ENCODE assay signal across 8 mouse cellular contexts in the genomic region with DNA sequence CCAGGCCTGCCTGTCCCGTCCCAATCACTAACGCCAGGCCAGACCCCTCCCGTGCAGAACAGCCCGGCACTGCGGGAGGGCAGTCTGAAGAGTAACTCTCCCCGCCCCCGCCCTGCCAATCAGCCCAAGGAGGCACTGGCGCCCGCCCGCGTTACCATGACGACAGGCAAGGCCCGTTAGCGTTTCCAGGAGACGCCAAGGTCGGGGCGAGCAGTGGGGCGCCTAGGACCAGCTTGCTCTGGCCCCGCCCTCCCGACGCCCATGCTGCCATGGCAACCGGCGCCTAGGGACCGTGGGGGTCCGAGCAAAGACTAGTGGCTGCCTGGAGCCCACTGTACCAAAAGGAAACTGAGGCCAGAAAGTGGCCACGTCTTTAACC. TPM values are rescaled to one million over a fixed set of nuclear protein-coding genes. Genes with fewer than 3 reads are reported as not detected.
DNase-seq lines count a peak whose midpoint lies in the region; ATAC-seq and TF ChIP-seq lines count a peak whose summit lies in the region.

No protein-coding gene starts in this region.

- 0 out of 2 replicates have a peak, but pooled peaks cover 3% of the 10 kb centered on the region for H3K4me1 ChIP-seq in cortical plate, adult 2 months (ENCODE audit: control insufficient read depth, insufficient read depth, low read length)
- no peaks in the 10 kb centered on the region; the same call in 1 of the 2 replicates for H3K4me1 ChIP-seq in intestine, postnatal 0 days (replicated peaks; ENCODE audit: control insufficient read depth, insufficient read depth, low read length)
- peaks cover 47% of the 10 kb centered on the region for H3K4me1 ChIP-seq in limb, embryonic 11.5 days (ENCODE audit: control insufficient read depth, insufficient read depth, low read length)
- peaks cover 82% of the 10 kb centered on the region for H3K4me1 ChIP-seq in midbrain, embryonic 10.5 days

- DNase-seq in ovary, postnatal 36 days (ENCODE audit: low spot score) = peak; percentile 91
- no peak for DNase-seq in ovary, postnatal 10 days (ENCODE audit: low spot score)
- peak; percentile 59 for DNase-seq in gastrocnemius, postnatal 25 days
- peak; percentile 95 for DNase-seq in limb, embryonic 11.5 days (ENCODE audit: low spot score)
- peak; percentile 97 for DNase-seq in midbrain, embryonic 10.5 days (ENCODE audit: low spot score)
- DNase-seq in spleen, postnatal 10 days (ENCODE audit: low spot score in 2 of 2) = peak; percentile 55 to 88

- peak overlapping the region; percentile 35 for H3K4me2 ChIP-seq in intestine, postnatal 0 days (replicated peaks; ENCODE audit: low read depth)
- H3K4me2 ChIP-seq in limb, embryonic 11.5 days (ENCODE audit: low read depth, severe bottlenecking) = peak overlapping the region; percentile 42

- 0 out of 2 replicates have a peak overlapping the region, but pooled peaks have one; percentile 38 for H3K27ac ChIP-seq in cortical plate, adult 2 months (ENCODE audit: insufficient read depth, low read length)
- H3K27ac ChIP-seq in intestine, postnatal 0 days (ENCODE audit: low read depth, low read length) = no peak overlapping the region; the same call in 1 of the 2 replicates
- peak overlapping the region; percentile 88 for H3K27ac ChIP-seq in limb, embryonic 11.5 days (replicated peaks; ENCODE audit: low read depth, low read length)
- peak overlapping the region; percentile 88 for H3K27ac ChIP-seq in midbrain, embryonic 10.5 days (replicated peaks)

- TF ChIP-seq POLR2A in cortical plate, adult 2 months (IDR thresholded peaks at IDR 0.05; ENCODE audit: extremely low read depth, insufficient read depth, low read length) = no peak

- H3K36me3 ChIP-seq in intestine, postnatal 0 days (ENCODE audit: control insufficient read depth, insufficient read depth) = peaks cover 14% of the 10 kb centered on the region; the same call in 1 of the 2 replicates
- H3K36me3 ChIP-seq in limb, embryonic 11.5 days (ENCODE audit: control insufficient read depth, insufficient read depth, low read length) = peaks cover 20% of the 10 kb centered on the region
- H3K36me3 ChIP-seq in midbrain, embryonic 10.5 days = peaks cover 38% of the 10 kb centered on the region

- H3K9ac ChIP-seq in intestine, postnatal 0 days (ENCODE audit: low read depth, low read length) = no peak overlapping the region
- no peak overlapping the region for H3K9ac ChIP-seq in limb, embryonic 11.5 days (ENCODE audit: low read length)

- H3K9me3 ChIP-seq in intestine, postnatal 0 days (ENCODE audit: control insufficient read depth) = no peaks in the 10 kb centered on the region
- no peaks in the 10 kb centered on the region for H3K9me3 ChIP-seq in limb, embryonic 11.5 days (ENCODE audit: control insufficient read depth, low read length)
- H3K9me3 ChIP-seq in midbrain, embryonic 10.5 days (replicated peaks) = peaks cover 7% of the 10 kb centered on the region

- no peak for TF ChIP-seq CTCF in cortical plate, adult 2 months (IDR thresholded peaks at IDR 0.05; ENCODE audit: extremely low read depth, insufficient read depth, low read length)
- no peak for TF ChIP-seq CTCF in intestine, postnatal 0 days (IDR thresholded peaks at IDR 0.05; ENCODE audit: low read depth)

- no peak; the same call in 1 of the 2 replicates for ATAC-seq in intestine, postnatal 0 days
- ATAC-seq in limb, embryonic 11.5 days (ENCODE audit: insufficient number of reproducible peaks, low FRiP score, low TSS enrichment, low read depth) = peak; percentile 37

- no peaks in the 10 kb centered on the region for H3K27me3 ChIP-seq in intestine, postnatal 0 days (replicated peaks; ENCODE audit: control insufficient read depth, insufficient read depth, low read length)
- H3K27me3 ChIP-seq in limb, embryonic 11.5 days (ENCODE audit: control insufficient read depth, insufficient read depth, low read length) = 0 out of 2 replicates have a peak, but pooled peaks cover 2% of the 10 kb centered on the region
- H3K27me3 ChIP-seq in midbrain, embryonic 10.5 days (ENCODE audit: low read depth, poor library complexity, severe bottlenecking) = peaks cover 47% of the 10 kb centered on the region

- no peak overlapping the region for H3K4me3 ChIP-seq in cortical plate, adult 2 months (ENCODE audit: insufficient read depth, low read length)
- H3K4me3 ChIP-seq in intestine, postnatal 0 days (ENCODE audit: low read depth, low read length) = no peak overlapping the region
- H3K4me3 ChIP-seq in limb, embryonic 11.5 days (ENCODE audit: low read depth, low read length) = peak overlapping the region; percentile 5; the same call in 1 of the 2 replicates
- peak overlapping the region; percentile 48 for H3K4me3 ChIP-seq in midbrain, embryonic 10.5 days

- 4% methylated on average over 26 of the region's 26 CpGs for WGBS in intestine, postnatal 0 days
- 1% methylated on average over 26 of the region's 26 CpGs for WGBS in limb, embryonic 11.5 days
- WGBS in midbrain, embryonic 10.5 days = under 1% methylated on average over 25 of the region's 26 CpGs

RNA-seq across cellular contexts. Expression of gene Isyna1, which starts 7.1 kb away (rescaled TPM):
- polyA plus RNA-seq in cortical plate, adult 2 months (2012; rRNA removed) = 71.1 and 77.2 TPM in 2 replicates
- 10 to 100 TPM in 1 of 2 experiments, 1 to 10 TPM in 1; 4.7 to 10.3 TPM for total RNA-seq in gastrocnemius, postnatal 25 days (2021)
- 19.4 and 21.0 TPM in 2 replicates for polyA plus RNA-seq in intestine, postnatal 0 days (2015; fragmentation: Nextera tagmentation; extraction: Ambion mirVana)
- 100 and 114 TPM in 2 replicates for polyA plus RNA-seq in limb, embryonic 11.5 days (2014; fragmentation: Nextera tagmentation; extraction: Ambion mirVana)
- 126 and 137 TPM in 2 replicates for polyA plus RNA-seq in midbrain, embryonic 10.5 days (2016; fragmentation: Nextera tagmentation; extraction: Ambion mirVana)

RNA-seq across cellular contexts. Expression of gene Ssbp4, which starts 7.4 kb away (rescaled TPM):
- 241 and 249 TPM in 2 replicates for polyA plus RNA-seq in cortical plate, adult 2 months (2012; rRNA removed)
- total RNA-seq in gastrocnemius, postnatal 25 days (2021) = 10 to 100 TPM; 15.4 to 20.0 TPM
- polyA plus RNA-seq in intestine, postnatal 0 days (2015; fragmentation: Nextera tagmentation; extraction: Ambion mirVana) = 63.2 and 65.3 TPM in 2 replicates
- 167 and 177 TPM in 2 replicates for polyA plus RNA-seq in limb, embryonic 11.5 days (2014; fragmentation: Nextera tagmentation; extraction: Ambion mirVana)
- polyA plus RNA-seq in midbrain, embryonic 10.5 days (2016; fragmentation: Nextera tagmentation; extraction: Ambion mirVana) = 73.3 and 78.8 TPM in 2 replicates

RNA-seq across cellular contexts. Expression of gene Lrrc25, which starts 14.7 kb away (rescaled TPM):
- polyA plus RNA-seq in cortical plate, adult 2 months (2012; rRNA removed) = 1.0 and 1.4 TPM in 2 replicates
- total RNA-seq in gastrocnemius, postnatal 25 days (2021) = under 1 TPM; 0.54 to 0.56 TPM
- polyA plus RNA-seq in intestine, postnatal 0 days (2015; fragmentation: Nextera tagmentation; extraction: Ambion mirVana) = 2.1 and 2.2 TPM in 2 replicates
- 0.57 TPM in 2 replicates for polyA plus RNA-seq in limb, embryonic 11.5 days (2014; fragmentation: Nextera tagmentation; extraction: Ambion mirVana)
- 1.1 and 1.2 TPM in 2 replicates for polyA plus RNA-seq in midbrain, embryonic 10.5 days (2016; fragmentation: Nextera tagmentation; extraction: Ambion mirVana)

RNA-seq across cellular contexts. Expression of gene Gdf15, which starts 31.0 kb away (rescaled TPM):
- 0.09 and 0.19 TPM in 2 replicates for polyA plus RNA-seq in cortical plate, adult 2 months (2012; rRNA removed)
- under 1 TPM in 1 of 2 experiments, not detected in 1; 0.33 TPM for total RNA-seq in gastrocnemius, postnatal 25 days (2021)
- 1.7 and 1.9 TPM in 2 replicates for polyA plus RNA-seq in intestine, postnatal 0 days (2015; fragmentation: Nextera tagmentation; extraction: Ambion mirVana)
- polyA plus RNA-seq in limb, embryonic 11.5 days (2014; fragmentation: Nextera tagmentation; extraction: Ambion mirVana) = 0.15 TPM in 1 of 2 replicates, not detected in the other
- polyA plus RNA-seq in midbrain, embryonic 10.5 days (2016; fragmentation: Nextera tagmentation; extraction: Ambion mirVana) = not detected in 2 replicates

RNA-seq across cellular contexts. Expression of gene Pgpep1, which starts 58.9 kb away (rescaled TPM):
- polyA plus RNA-seq in cortical plate, adult 2 months (2012; rRNA removed) = 18.1 and 19.7 TPM in 2 replicates
- 10 to 100 TPM; 18.6 to 22.6 TPM for total RNA-seq in gastrocnemius, postnatal 25 days (2021)
- 79.0 and 92.1 TPM in 2 replicates for polyA plus RNA-seq in intestine, postnatal 0 days (2015; fragmentation: Nextera tagmentation; extraction: Ambion mirVana)
- 48.9 and 59.4 TPM in 2 replicates for polyA plus RNA-seq in limb, embryonic 11.5 days (2014; fragmentation: Nextera tagmentation; extraction: Ambion mirVana)
- 51.8 and 89.7 TPM in 2 replicates for polyA plus RNA-seq in midbrain, embryonic 10.5 days (2016; fragmentation: Nextera tagmentation; extraction: Ambion mirVana)

Comparison
In these comparisons a context has a peak if more than half of its experiments do, and no peak if none do; other contexts are left out.
1. H3K4me3 ChIP-seq: peak in limb, embryonic 11.5 days (single experiment) and midbrain, embryonic 10.5 days (single experiment); none in cortical plate, adult 2 months (single experiment) and intestine, postnatal 0 days (single experiment).